Mouse (Mus musculus): ENCODE data around the gene Rtbdn. TPM values are rescaled to one million over a fixed set of nuclear protein-coding genes. Genes with fewer than 3 reads are reported as not detected.

The Rtbdn gene
- polyA plus RNA-seq, 1 experiment: not detected

GRCm38 (mm10) chr8:84967532-84968304 is 20.9 kb downstream of the Rtbdn start:
- H3K27me3 ChIP-seq (ENCODE audit: control insufficient read depth, insufficient read depth, low read length): no peaks in the 10 kb centered on the region
- H3K4me1 ChIP-seq (ENCODE audit: control insufficient read depth, insufficient read depth, insufficient read length): peaks cover 23% of the 10 kb centered on the region; the same call in 1 of the 2 replicates
- no peak for DNase-seq (ENCODE audit: low read depth in 1 of 2, low spot score in 2 of 2)
- no peaks in the 10 kb centered on the region for H3K36me3 ChIP-seq (ENCODE audit: control insufficient read depth, insufficient read depth, low read length)
- no peak overlapping the region for H3K4me3 ChIP-seq (ENCODE audit: extremely low read depth, insufficient read depth, insufficient read length)
- H3K27ac ChIP-seq (ENCODE audit: insufficient read depth, low read length): no peak overlapping the region
- WGBS: 93% methylated on average over 13 of the region's 13 CpGs
- TF ChIP-seq CTCF (IDR thresholded peaks at IDR 0.05; ENCODE audit: extremely low read depth, insufficient read depth, insufficient read length, insufficient replicate concordance) (no peak), POLR2A (IDR thresholded peaks at IDR 0.05; ENCODE audit: low read depth, low read length) (no peak)

GRCm38 (mm10) chr8:84968650-84969049 is 21.9 kb downstream of the Rtbdn start:
- TF ChIP-seq CTCF (IDR thresholded peaks at IDR 0.05; ENCODE audit: extremely low read depth, insufficient read depth, insufficient read length, insufficient replicate concordance) (no peak), POLR2A (IDR thresholded peaks at IDR 0.05; ENCODE audit: low read depth, low read length) (no peak)
- no peaks in the 10 kb centered on the region for H3K36me3 ChIP-seq (ENCODE audit: control insufficient read depth, insufficient read depth, low read length)
- H3K4me3 ChIP-seq (ENCODE audit: extremely low read depth, insufficient read depth, insufficient read length): no peak overlapping the region
- H3K27me3 ChIP-seq (ENCODE audit: control insufficient read depth, insufficient read depth, low read length): no peaks in the 10 kb centered on the region
- 15% methylated on average over 2 of the region's 2 CpGs for WGBS
- peak overlapping the region; percentile 75; the same call in 1 of the 2 replicates for H3K27ac ChIP-seq (ENCODE audit: insufficient read depth, low read length)
- H3K4me1 ChIP-seq (ENCODE audit: control insufficient read depth, insufficient read depth, insufficient read length): peaks cover 23% of the 10 kb centered on the region; the same call in 1 of the 2 replicates
- DNase-seq (ENCODE audit: low read depth in 1 of 2, low spot score in 2 of 2): no peak

- WGBS: under 1% methylated on average over 56 of the region's 56 CpGs
- Histone ChIP-seq H3K4me3 (ENCODE audit: extremely low read depth, insufficient read depth, insufficient read length) (peak within 1 kb of the TSS; percentile 79), H3K36me3 (ENCODE audit: control insufficient read depth, insufficient read depth, low read length) (no peaks in the 10 kb centered on the region), H3K27me3 (ENCODE audit: control insufficient read depth, insufficient read depth, low read length) (no peaks in the 10 kb centered on the region), H3K4me1 (ENCODE audit: control insufficient read depth, insufficient read depth, insufficient read length) (peaks cover 23% of the 10 kb centered on the region; the same call in 1 of the 2 replicates), H3K27ac (ENCODE audit: insufficient read depth, low read length) (peak within 1 kb of the TSS; percentile 77)
- TF ChIP-seq POLR2A (IDR thresholded peaks at IDR 0.05; ENCODE audit: low read depth, low read length) (peak; percentile 38), CTCF (IDR thresholded peaks at IDR 0.05; ENCODE audit: extremely low read depth, insufficient read depth, insufficient read length, insufficient replicate concordance) (no peak)
- DNase-seq (ENCODE audit: low read depth in 1 of 2, low spot score in 2 of 2): peak in 1 of 2 experiments; percentile 49
Observed at GRCm38 (mm10) chr8:84969241-84970134, 22.7 kb downstream of the Rtbdn start, which contains the start of the genes Gm49661, Prdx2 and Rnaseh2a. Gene Gm49661, minus strand, starts transcription at chr8:84969433. Gene Prdx2, plus strand, starts transcription at chr8:84969587. Gene Rnaseh2a, minus strand, starts transcription at chr8:84969767.

DNA sequence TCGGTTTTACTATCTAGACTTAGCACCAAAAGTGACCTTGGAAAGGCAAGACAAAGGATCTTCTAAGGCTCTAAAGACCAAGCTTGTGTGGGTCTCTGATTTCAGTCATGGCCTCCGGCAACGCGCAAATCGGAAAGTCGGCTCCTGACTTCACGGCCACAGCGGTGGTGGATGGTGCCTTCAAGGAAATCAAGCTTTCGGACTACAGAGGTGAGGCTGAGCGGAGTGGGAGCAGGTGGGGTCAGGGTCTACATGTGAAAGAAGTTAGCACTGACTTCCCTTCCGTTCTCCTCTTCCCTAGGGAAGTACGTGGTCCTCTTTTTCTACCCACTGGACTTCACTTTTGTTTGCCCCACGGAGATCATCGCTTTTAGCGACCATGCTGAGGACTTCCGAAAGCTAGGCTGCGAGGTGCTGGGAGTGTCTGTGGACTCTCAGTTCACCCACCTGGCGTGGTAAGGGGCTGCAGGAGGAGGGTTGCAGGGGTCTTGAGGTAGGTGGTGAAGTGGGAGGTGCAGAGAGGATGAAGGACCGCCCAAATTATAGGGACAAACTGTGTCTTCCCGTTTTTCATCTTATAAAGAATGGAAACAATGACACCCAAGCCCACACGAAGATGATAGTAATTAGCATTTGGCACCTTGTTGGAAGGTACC is 23.5 kb downstream of the Rtbdn start:
- Histone ChIP-seq H3K36me3 (ENCODE audit: control insufficient read depth, insufficient read depth, low read length) (no peaks in the 10 kb centered on the region), H3K4me1 (ENCODE audit: control insufficient read depth, insufficient read depth, insufficient read length) (peaks cover 19% of the 10 kb centered on the region; the same call in 1 of the 2 replicates), H3K27ac (ENCODE audit: insufficient read depth, low read length) (peak overlapping the region; percentile 14; the same call in 1 of the 2 replicates), H3K4me3 (ENCODE audit: extremely low read depth, insufficient read depth, insufficient read length) (peak overlapping the region; percentile 79), H3K27me3 (ENCODE audit: control insufficient read depth, insufficient read depth, low read length) (no peaks in the 10 kb centered on the region)
- TF ChIP-seq POLR2A (IDR thresholded peaks at IDR 0.05; ENCODE audit: low read depth, low read length): no peak
- 17% methylated on average over 21 of the region's 21 CpGs for WGBS
- no peak for DNase-seq (ENCODE audit: low read depth in 1 of 2, low spot score in 2 of 2)

- Histone ChIP-seq H3K27ac (ENCODE audit: insufficient read depth, low read length) (no peak overlapping the region; the same call in 1 of the 2 replicates), H3K4me1 (ENCODE audit: control insufficient read depth, insufficient read depth, insufficient read length) (peaks cover 17% of the 10 kb centered on the region; the same call in 1 of the 2 replicates), H3K36me3 (ENCODE audit: control insufficient read depth, insufficient read depth, low read length) (no peaks in the 10 kb centered on the region), H3K27me3 (ENCODE audit: control insufficient read depth, insufficient read depth, low read length) (no peaks in the 10 kb centered on the region), H3K4me3 (ENCODE audit: extremely low read depth, insufficient read depth, insufficient read length) (no peak overlapping the region)
- DNase-seq (ENCODE audit: low read depth in 1 of 2, low spot score in 2 of 2): no peak
- WGBS: 79% methylated on average over 5 of the region's 5 CpGs
- no peak for TF ChIP-seq CTCF (IDR thresholded peaks at IDR 0.05; ENCODE audit: extremely low read depth, insufficient read depth, insufficient read length, insufficient replicate concordance)
Observed at GRCm38 (mm10) chr8:84970913-84971312, 24.1 kb downstream of the Rtbdn start.

DNA sequence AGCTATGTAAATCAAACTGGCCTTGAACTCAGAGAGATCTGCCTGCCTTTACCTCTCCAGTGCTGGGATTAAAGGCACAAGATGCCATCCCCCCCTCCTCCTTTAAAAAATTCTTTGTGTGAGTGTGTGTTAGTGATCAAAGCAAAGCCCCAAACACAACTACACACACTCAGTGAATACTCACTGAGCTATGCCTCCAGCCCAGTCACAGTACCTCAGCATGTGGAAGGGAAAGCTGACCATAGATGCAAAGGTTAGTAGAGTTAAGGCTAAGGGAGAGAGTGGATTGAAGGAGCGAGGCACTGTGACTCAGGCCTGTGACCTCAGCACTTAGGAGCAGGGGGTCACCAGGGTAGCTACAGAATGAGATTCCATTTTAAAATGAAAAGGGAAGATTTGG is 26.3 kb downstream of the Rtbdn start:
- Histone ChIP-seq H3K4me3 (ENCODE audit: extremely low read depth, insufficient read depth, insufficient read length) (no peak overlapping the region), H3K27ac (ENCODE audit: insufficient read depth, low read length) (no peak overlapping the region), H3K4me1 (ENCODE audit: control insufficient read depth, insufficient read depth, insufficient read length) (peaks cover 10% of the 10 kb centered on the region; the same call in 1 of the 2 replicates), H3K27me3 (ENCODE audit: control insufficient read depth, insufficient read depth, low read length) (no peaks in the 10 kb centered on the region), H3K36me3 (ENCODE audit: control insufficient read depth, insufficient read depth, low read length) (no peaks in the 10 kb centered on the region)
- DNase-seq (ENCODE audit: low read depth in 1 of 2, low spot score in 2 of 2): no peak
- TF ChIP-seq POLR2A (IDR thresholded peaks at IDR 0.05; ENCODE audit: low read depth, low read length) (no peak), CTCF (IDR thresholded peaks at IDR 0.05; ENCODE audit: extremely low read depth, insufficient read depth, insufficient read length, insufficient replicate concordance) (no peak)
- WGBS: 98% methylated on average over 1 of the region's 1 CpGs

All from spleen, adult 2 months (tissue).